Mouse (Mus musculus): Measurements from ENCODE around the gene Grb10.

- TF ChIP-seq CTCF (IDR thresholded peaks at IDR 0.05; ENCODE audit: insufficient read depth, low read length) (no peak), POLR2A (IDR thresholded peaks at IDR 0.05; ENCODE audit: borderline replicate concordance, extremely low read depth, low read depth, low read length) (no peak)
Observed at GRCm38 (mm10) chr11:11923900-11924299, 114.6 kb downstream of the Grb10 start.

All from lung, adult 2 months (tissue).